Mouse (Mus musculus) layer of hippocampus, adult 11-12 months (tissue): ENCODE data around the gene Irx3.

Experiments
- DNase-seq: peaks from one replicate; pipeline ENCODE4 v3.0.0; 2022; ENCODE audit warnings: low spot score

Gene Irx3

DNA sequence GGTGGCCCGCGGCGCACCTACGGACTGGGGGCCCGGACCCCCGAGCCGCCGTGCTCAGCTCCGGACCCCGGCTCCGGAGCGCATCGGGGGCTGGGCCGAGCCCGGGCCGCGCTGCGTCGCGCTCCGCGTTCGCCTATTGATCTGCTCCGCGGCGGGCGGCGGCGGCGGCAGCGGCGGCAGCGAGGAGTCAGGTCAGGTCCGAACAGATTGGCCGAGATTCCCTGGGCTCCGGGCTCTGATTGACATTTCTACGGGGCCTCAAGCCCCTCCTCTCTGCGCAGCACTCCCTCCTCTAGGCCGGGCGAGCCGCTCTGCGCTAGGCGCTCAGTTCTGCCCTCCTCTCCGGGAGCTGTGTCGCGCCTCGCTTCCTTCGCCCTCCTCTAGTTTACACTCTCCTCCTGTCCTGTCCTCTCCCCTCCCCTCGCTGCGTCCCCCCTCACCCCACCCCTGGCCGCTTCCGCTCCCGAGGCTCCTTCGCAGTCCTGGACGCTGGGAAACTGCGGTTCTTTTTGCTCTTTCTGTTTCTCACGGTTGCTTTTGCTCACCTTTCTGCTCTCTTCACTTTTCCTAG is 541 bp downstream of the Irx3 start:
- no peak for DNase-seq

DNA sequence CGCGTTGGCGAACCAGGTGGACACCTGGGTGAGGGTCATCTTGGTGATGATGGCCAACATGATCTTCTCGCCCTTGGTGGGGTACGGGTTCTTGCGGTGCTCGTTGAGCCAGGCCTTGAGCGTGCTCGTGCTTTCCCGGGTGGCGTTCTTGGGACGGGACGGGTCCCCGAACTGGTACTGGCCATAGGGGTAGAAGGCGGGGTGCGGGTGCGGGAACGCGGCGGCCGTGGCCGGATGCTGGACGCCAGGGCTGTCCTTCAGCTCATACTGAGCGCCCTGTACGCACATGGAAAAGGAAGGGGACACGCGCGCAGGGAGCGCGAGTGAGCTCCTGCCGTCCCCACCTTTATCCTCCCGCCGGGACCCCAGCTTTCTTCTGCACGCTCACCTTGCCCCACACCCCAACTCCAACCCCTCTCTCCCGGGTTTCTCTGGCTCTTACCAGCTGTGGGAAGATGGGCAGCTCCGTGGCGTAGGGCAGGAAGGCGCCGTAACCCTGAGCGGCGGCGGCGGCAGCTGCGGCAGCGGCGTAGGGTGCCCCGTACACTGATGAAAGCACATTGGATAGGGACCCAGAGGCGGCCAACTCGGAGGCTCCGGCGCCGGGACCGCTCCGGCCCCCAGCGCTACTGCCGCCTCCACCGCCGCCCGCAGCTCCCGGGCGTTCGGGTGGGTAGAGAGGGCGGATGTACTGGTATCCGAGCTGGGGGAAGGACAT is 1.2 kb downstream of the Irx3 start:
- DNase-seq: no peak

- DNase-seq: no peak
Measured at GRCm38 (mm10) chr8:91799681-91800522, 2.0 kb downstream of the Irx3 start.

DNA sequence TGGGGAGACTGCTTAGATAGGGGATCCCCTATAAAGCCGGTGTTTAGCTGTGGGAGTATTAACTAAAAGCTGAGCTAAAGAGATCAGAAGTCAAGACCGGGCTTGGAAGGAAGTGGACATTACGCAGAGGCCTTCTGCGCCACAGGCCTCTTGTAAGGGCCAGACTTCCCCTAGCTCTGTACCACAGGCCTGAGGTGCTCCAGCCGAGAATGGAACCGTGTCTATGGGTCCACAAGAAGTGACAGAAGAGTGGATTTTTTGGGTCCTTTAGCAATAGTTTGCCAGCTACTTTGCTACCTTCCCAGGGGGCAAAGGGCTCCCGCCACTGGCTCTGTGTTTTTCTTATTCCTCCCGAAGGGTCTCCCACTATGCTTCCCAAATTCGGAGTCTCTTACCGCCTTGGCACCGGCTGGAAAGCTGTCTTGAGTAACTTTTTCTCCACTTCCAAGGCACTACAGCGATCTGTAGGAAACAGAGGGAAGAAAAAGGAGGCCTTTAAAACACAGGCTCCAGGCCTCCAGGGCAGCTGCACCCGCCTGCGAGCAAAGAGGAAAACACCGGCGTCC is 2.8 kb downstream of the Irx3 start:
- DNase-seq: no peak

GRCm38 (mm10) chr8:91797626-91798271 is 4.1 kb downstream of the Irx3 start:
- peak; percentile 23 for DNase-seq

- DNase-seq: no peak
Measured at GRCm38 (mm10) chr8:91793846-91794245, 8.0 kb downstream of the Irx3 start.

GRCm38 (mm10) chr8:91787194-91787895 is 14.5 kb downstream of the Irx3 start:
- no peak for DNase-seq

DNA sequence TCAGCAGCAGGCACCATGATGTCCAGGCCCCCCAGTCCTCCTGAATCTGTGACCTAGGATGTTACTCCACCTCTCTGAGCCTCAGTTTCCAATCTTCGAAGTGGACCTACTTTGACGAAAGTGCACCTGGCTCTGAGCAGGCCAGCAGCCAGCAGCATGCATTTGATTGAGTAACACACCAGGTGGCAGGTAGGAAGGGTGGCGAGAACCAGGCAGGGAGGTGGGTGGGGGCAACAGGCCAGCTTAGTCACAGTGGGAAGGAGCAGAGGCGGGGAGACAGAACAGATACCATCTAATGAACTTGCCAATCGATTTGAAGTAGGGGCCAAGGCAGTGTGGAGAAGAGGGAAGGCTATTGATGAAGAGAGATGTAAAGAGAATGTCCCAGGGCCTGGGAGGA is 18.9 kb downstream of the Irx3 start:
- no peak for DNase-seq

- no peak for DNase-seq
Measured at GRCm38 (mm10) chr8:91782201-91782600, 19.7 kb downstream of the Irx3 start.

GRCm38 (mm10) chr8:91780648-91781047 is 21.2 kb downstream of the Irx3 start:
- DNase-seq: no peak

- DNase-seq: no peak
Measured at GRCm38 (mm10) chr8:91768857-91769256, 33.0 kb downstream of the Irx3 start.

GRCm38 (mm10) chr8:91765411-91766034 is 36.3 kb downstream of the Irx3 start:
- DNase-seq: no peak

DNA sequence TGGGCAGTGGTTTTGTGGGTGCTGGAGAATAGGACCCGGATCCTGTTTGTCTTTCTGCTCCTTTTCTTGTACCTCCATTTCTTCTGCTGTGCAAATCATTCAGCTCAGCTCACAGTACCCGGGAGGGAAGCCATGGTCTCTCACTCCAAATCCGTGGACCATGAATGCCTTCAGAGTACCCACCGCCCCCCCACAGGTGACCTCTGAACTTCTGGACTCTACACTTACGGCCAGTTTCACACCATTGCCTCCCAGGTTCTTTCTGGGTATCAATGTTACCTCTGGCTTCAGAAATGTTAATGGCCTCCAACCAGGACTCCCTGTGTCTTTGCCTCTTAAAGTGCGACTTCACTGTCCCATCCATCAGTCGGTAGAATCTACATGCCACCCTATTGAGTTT is 46.3 kb downstream of the Irx3 start:
- no peak for DNase-seq

DNA sequence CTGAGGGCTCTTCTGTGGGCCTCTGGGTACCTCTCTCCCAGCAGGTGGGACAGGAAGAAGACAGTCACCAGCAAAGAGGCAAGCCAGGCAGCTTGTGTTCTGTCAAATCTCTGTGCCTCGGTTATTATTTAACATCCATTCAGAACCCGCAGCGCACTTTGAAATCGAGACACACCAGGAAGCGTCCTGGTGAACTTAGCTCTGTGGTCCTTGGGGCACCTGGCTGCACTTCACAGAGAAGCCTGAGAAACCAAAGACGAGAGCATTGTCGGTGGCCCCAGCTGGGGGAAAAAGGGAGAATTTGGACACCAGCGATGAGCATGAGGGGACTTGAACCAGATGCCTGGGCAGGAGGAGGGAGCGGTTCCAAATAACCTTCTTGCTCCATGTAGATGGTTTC is 46.8 kb downstream of the Irx3 start:
- DNase-seq: no peak

DNA sequence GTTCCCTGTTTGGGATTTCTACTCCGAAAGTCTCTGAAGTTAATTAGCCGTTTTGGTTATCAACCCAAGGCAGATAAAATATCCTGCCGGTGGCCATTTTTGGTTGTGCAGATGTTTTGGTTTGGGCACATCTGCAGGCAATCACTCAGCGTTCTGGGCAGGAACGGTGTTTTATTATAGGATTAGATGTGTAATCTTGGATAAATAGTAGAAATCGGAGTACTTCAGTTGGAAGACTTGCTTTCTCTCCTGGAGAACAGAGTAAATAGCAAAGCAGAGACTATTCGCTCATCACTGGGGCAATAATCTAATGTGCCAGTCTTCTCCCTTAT is 51.1 kb downstream of the Irx3 start:
- no peak for DNase-seq

DNA sequence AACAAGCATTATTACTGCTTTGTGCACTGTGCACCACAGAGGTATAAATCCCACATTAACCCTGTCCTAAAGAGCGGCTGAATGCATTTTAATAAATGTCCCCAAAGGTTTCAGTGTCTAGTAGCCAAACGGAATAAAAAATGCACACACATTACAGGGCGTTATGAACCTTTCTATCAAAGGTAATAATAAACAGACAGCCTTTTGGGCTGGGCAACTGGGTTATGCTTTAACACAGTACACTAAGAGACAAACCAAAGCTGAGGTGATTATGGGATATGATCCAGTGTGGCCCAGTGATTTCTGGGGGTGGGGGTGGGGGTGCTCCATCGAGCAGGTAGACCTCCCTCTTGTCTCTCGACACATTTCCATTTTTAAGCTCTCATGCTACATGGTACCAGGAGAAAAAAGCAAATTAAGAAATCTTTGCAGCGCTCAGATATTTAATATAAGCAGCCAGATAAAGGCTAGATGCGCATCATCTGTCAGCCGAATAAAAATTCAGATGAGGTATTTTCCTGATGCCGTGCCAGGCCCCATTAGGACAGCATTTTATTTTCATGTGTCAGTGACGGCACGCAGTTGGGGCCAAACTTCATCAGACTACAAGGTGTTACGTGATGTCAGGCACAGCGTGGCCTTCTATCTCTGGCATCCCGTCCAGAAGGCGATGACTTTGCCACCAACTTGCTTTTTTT is 51.6 kb downstream of the Irx3 start:
- no peak for DNase-seq

DNA sequence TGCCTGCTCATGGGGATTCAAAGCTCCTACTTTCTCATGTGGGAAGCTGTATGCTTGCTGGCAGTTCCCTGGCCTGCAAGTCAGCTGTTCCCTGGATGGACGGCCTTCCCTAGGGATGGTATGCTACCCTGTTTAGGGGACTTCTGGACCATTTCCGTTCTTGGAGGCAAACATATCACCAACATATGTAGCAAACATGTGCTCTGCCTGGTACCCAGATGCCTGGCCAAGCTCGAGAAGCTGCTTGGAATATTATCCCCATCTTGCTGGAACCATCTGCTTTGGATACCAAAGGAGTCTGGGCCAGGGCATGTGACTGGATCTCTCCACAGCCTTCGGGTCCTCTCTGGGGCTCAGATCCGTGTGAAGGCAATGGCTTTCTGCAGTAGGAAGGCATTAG is 52.5 kb downstream of the Irx3 start:
- peak; percentile 12 for DNase-seq
